Mouse (Mus musculus) megakaryocyte progenitor cell, adult 5-6 weeks (primary cell): ENCODE results near the gene Lpar2. TPM values are rescaled to one million over a fixed set of nuclear protein-coding genes. Genes with fewer than 3 reads are reported as not detected.

Experiments
- ATAC-seq: replicated peaks from 2 replicates; pipeline ENCODE4 v1.8.0; 2016; ENCODE audit warnings: mild to moderate bottlenecking, moderate TSS enrichment, inconsistent platforms; ENCODE audit not compliant: poor library complexity
- total RNA-seq, 2 experiments: library from RNA; stranded (forward) in 1 of 2; stranded (reverse) in 1 of 2; fragments of 157-497, 149-512 nt in 1 of 2; fragments of 200-1000 nt in 1 of 2; gene quantifications; 2 replicates each; pipeline versions ENCODE4 v1.2.3 to v1.2.4; 2015 to 2017

Gene Lpar2
- total RNA-seq, 2 experiments from 2014 or later: 1.3 to 6.8 TPM

DNA sequence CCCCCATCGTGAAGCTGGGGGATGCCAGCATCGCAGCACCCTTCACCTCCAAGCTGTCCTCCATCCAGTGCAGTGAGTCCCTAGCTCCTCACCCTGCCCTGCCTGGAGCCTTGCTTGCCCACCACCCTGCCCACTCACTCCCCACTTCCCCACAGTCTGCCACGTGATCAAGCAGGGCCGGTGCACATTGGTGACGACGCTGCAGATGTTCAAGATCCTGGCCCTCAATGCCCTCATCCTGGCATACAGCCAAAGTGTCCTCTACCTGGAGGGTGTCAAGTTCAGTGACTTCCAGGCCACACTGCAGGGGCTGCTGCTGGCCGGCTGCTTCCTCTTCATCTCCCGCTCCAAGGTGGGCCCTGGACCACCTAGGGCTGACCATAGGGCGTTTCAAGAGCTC is 16.7 kb upstream of the Lpar2 start:
- ATAC-seq: no peak

- ATAC-seq: no peak
Measured at GRCm38 (mm10) chr8:69807236-69807635, 15.0 kb upstream of the Lpar2 start.

- peak; percentile 91 for ATAC-seq
Measured at GRCm38 (mm10) chr8:69808094-69808863, 13.9 kb upstream of the Lpar2 start, which contains the start of gene Gmip. Gmip (plus strand) TSS chr8:69808679.

GRCm38 (mm10) chr8:69808864-69809403 is 13.3 kb upstream of the Lpar2 start:
- ATAC-seq: peak; percentile 40

DNA sequence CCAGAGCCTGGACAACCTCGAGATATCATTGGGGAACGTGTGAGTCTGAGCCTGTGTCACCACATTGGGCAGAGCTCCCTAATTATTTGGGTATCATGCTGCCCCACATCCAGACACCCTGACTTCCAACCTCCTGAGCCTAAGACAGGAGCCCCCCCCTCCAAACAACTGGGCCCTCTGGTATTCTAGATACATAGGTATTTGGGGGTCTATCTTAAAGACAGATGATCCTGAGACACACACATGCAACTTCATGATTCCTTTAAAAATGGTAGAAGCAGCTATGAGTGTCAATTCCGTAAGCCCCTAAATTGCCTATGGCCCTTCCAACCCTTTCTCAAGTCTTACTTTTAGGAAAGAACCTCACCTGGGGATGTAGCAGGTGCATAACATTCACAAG is 12.4 kb upstream of the Lpar2 start:
- ATAC-seq: no peak

DNA sequence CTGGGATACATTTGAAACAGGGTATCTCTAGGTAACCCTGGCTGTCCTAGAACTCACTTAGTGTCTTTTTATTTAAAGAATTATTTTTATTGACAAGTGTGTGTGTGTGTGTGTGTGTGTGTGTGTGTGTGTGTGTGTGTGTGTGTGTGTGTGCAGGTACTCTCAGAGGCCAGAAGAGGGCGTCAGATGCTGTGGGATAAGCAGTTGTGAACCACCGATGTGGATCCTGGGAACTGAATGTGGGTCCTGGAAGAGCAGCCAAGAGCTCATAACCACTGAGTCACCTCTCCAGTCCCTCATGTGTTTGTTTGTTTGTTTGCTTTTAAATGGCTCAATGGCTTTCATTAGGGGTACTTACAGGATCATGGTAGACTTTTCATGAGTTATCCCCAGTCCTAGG is 7.3 kb upstream of the Lpar2 start:
- no peak for ATAC-seq

DNA sequence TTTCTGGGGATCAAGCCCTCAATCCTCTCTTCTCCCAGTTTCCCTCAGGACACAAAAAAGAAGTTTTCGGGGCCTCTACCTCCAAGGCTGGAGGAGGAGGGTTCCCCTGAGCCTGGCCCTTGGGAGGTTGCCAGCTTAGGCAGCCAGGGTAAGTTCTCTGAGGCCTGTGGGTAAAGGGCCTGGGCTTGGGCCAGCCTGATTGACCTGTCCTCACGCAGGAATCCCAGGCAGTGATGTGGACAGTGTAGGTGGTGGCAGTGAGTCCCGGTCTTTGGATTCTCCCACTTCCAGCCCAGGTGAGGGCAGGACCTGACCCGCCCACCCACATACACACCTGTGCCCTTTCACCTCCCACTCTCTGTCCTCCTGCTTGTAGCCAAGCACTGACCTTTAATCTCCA is 6.8 kb upstream of the Lpar2 start:
- ATAC-seq: no peak

DNA sequence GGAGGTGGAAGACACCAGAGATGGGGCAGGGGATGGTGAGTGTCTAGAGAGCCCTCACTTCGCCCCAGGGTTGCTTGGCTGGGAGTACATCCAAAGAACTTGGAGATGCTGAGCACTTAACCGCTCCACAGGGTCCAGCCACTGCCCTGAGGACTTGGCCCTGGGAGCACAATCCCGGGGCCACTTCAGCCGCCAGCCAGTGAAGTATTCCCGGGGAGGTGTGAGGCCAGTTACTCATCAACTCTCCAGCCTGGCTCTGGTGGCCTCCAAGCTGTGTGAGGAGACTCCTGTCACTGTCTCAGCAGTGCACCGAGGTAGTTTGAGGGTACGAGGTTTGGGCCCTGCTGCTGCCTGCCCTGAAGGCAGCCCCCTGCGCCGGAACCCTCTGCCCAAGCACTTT is 1.8 kb upstream of the Lpar2 start:
- no peak for ATAC-seq

DNA sequence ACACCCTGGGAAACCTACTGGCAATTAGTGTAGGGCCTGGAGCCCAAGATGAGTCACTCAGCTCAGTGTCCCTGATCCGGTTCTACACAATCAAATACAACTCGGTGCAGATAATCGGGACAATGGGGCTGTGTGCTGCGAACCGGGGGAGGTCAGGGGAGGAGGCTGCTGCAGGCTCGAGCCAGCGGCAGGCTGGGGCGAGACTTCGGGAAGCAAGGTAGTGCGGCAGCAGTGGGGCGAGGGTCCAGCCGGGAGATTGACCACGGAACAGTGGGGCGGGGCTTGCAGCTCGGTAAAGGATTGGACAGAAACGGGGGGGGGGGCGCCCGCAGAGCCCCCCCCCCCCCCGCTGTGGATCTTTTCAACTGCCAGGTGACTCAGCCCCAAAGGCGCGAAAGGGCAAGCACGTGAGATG is 251 bp upstream of the Lpar2 start:
- peak; percentile 32 for ATAC-seq

DNA sequence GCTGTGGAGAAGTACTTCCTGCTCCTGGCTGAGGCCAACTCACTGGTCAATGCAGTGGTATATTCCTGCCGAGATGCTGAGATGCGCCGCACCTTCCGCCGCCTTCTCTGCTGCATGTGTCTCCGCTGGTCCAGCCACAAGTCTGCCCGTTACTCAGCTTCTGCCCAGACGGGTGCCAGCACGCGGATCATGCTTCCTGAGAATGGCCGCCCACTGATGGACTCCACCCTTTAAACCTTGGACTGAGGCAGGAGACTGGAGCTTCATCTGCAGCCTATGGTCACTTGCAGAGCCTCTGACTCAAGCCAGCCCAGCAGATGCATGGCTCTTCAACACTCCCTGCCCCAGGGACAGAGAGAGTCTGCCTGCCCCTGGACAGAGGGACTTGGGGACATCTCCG is 4.1 kb downstream of the Lpar2 start:
- ATAC-seq: no peak

DNA sequence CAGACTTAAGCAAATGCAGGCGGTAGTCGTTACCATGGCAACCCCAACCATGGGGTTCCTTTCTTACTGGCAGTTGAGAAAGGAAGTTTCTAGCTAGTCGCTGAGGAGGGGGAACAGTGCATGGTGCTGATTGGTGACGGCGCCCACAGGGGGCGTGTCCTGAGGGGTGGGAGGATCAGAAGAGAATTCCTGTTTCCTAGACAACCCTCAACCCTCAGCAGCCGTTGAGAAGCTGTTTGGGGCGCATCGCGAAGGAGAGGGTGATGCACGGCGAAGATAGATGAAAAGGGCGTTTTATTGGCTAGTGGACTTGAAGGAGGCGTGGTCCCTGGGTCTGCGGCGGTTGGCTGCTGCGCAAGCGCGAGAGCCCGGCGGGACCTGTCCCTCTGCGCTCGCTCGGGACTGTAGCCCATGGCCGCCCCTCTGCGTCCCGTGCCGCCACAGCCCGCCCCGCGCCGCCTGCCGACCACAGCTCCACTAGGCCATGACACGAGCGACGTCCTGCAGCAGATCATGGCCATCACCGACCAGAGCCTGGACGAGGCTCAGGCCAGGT is 10.1 kb downstream of the Lpar2 start, which contains the start of gene Pbx4:
Pbx4 (plus strand) TSS at position 194 of the 556 bp plus-strand sequence.
- ATAC-seq: peak; percentile 92

GRCm38 (mm10) chr8:69837057-69837682 is 14.9 kb downstream of the Lpar2 start:
- ATAC-seq: no peak

DNA sequence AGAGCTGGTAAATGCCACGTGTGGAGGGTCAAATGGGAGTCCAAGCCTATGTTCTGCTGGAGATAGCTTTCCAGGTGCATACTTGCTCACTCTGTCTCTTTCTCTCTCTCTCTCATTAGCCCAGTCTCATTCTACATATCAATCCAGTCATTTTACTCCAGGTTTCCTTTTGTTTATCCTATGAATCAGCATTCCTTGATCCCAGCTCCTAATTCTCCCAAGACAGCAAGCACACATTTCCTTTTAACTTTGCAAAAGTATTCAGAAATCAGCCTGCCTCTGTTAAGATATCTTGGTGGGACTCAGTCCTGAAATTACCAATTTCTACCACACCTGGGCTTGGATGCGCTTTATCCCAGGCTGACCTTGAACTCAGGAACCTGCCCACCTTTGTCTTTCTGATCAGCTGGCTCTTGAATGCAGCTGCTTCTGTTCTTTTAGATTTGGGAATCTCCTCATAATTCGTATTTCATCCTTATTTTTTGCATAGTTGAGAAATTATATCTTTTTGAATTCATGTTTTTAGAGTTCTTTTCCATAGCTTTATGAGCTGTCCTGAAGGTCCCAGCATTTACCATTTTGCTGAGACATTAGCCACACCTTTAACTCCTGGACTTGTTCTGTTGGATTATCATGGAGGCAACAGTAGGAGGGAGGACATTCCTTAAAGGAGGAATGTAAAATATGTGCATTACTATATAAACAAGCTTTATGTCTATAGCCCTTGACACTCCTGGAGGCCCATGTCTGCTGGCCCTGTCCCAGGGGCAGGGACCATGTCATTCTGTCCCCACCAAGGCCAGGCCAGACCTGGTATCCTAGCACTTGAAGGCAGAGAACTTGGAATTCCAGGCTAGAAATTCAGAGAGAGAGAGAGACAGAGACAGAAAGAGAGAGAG is 25.2 kb downstream of the Lpar2 start:
- ATAC-seq: no peak

- no peak for ATAC-seq
Measured at GRCm38 (mm10) chr8:69848951-69849350, 26.7 kb downstream of the Lpar2 start.

DNA sequence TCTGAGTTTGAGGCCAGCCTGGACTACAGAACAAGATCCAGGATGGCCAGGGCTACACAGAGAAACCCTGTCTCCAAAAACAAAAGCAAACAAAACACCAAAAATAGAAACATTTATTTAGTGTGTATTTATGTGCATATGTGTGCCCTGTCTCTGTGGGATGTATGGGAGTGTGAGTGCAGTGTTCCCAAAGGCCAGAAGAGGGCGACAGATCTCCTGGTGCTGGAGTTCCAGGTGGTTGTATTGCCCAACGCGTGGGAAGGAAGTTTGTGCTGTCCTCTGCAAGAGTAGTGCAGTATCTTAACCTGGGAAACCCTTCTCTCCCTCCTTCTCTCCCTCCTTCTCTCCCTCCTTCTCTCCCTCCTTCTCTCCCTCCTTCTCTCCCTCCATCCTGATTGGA is 27.7 kb downstream of the Lpar2 start:
- peak; percentile 93 for ATAC-seq

- ATAC-seq: peak; percentile 37; the same call in 1 of the 2 replicates
Measured at GRCm38 (mm10) chr8:69850926-69851506, 28.8 kb downstream of the Lpar2 start.

GRCm38 (mm10) chr8:69853869-69854268 is 31.6 kb downstream of the Lpar2 start:
- no peak for ATAC-seq

GRCm38 (mm10) chr8:69860807-69861206 is 38.6 kb downstream of the Lpar2 start:
- peak; percentile 67 for ATAC-seq

DNA sequence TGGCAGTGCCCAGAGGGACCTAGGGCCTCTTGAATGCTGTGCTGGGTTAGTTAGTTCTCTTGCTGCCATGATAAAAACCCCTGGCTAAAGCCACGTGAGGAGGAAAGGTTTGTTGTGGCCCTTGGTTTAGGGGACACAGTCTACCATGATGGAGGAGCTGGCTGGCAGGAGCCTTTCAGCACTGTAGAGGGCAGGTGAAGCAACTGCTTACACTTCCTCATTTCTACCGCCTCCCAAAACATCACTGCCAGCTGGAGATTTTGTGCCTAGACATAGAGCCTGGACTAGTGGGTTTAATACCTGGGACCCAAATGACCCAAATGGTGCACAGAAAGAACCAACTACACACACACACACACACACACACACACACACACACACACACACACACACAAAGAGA is 39.0 kb downstream of the Lpar2 start:
- peak; percentile 54; the same call in 1 of the 2 replicates for ATAC-seq

- peak; percentile 43 for ATAC-seq
Measured at GRCm38 (mm10) chr8:69863387-69864020, 41.3 kb downstream of the Lpar2 start.
